Mouse (Mus musculus) frontal cortex, postnatal 10 days (tissue): ENCODE measurements around the gene Gm20916.
"Not testable (repeated sequence)": the region's sequence is repeated elsewhere in the genome, so short reads cannot be mapped to it uniquely, and the experiment has no call there.

ENCODE experiments used
- DNase-seq, 2 experiments: peaks; one replicate each; pipeline ENCODE4 v3.0.0; 2022; ENCODE audit warnings: low spot score in 2 of 2, mixed read lengths in 1 of 2

Gm20916 gene

GRCm38 (mm10) chrY:79319265-79319664 is at the start of gene Gm20916:
Gene Gm20916 (plus strand): TSS chrY:79319565.
- not testable (repeated sequence) for DNase-seq
